Mouse (Mus musculus) liver, embryonic 16.5 days (tissue): ENCODE data around the gene Slco1c1. TPM values are rescaled to one million over a fixed set of nuclear protein-coding genes. Genes with fewer than 3 reads are reported as not detected.

ENCODE experiments used
- ATAC-seq: fragments of 200-750 bp; cut with Nextera tagmentation; 2 replicates; pipeline ENCODE4 v1.8.0; 2017; ENCODE audit warnings: low read depth, mild to moderate bottlenecking, moderate number of reproducible peaks, moderate library complexity
- H3K27ac ChIP-seq: fragments of 300-500 bp; sonication (generic); 2 replicates; pipeline ENCODE4 v1.5.1; 2014; ENCODE audit warnings: mild to moderate bottlenecking, low read length
- H3K27me3 ChIP-seq: fragments of 300-500 bp; sonication (generic); 2 replicates; pipeline ENCODE4 v1.6.1; 2014; ENCODE audit warnings: low read depth, low read length, mixed read lengths; ENCODE audit not compliant: control insufficient read depth, insufficient read depth
- H3K36me3 ChIP-seq: fragments of 300-500 bp; sonication (generic); 2 replicates; pipeline ENCODE4 v1.6.1; 2014; ENCODE audit warnings: mild to moderate bottlenecking; ENCODE audit not compliant: control insufficient read depth, insufficient read depth
- H3K4me1 ChIP-seq: fragments of 300-500 bp; sonication (generic); 2 replicates; pipeline ENCODE4 v1.6.1; 2014; ENCODE audit warnings: low read depth, low read length, mixed read lengths; ENCODE audit not compliant: control insufficient read depth
- H3K4me2 ChIP-seq: fragments of 300-500 bp; sonication (generic); 2 replicates; pipeline ENCODE4 v1.6.1; 2014; ENCODE audit warnings: low read depth, low read length, mixed read lengths
- H3K4me3 ChIP-seq: fragments of 300-500 bp; sonication (generic); 2 replicates; pipeline ENCODE4 v1.5.1; 2014; ENCODE audit warnings: low read depth, mild to moderate bottlenecking, low read length
- H3K9ac ChIP-seq: fragments of 300-500 bp; sonication (generic); 2 replicates; pipeline ENCODE4 v1.6.1; 2014; ENCODE audit warnings: low read depth, low read length
- H3K9me3 ChIP-seq: fragments of 300-500 bp; sonication (generic); replicated peaks from 2 replicates; pipeline ENCODE4 v1.6.1; 2016; ENCODE audit warnings: low read length; ENCODE audit not compliant: control insufficient read depth
- WGBS: fragments of 180-500 bp; shearing (Covaris S2); extraction: QIAGEN DNeasy Blood & Tissue Kit; methylation state at CpG from one replicate; pipeline ENCODE4 v1.1.7; 2014; ENCODE audit not compliant: insufficient replicate concordance; 5-methylcytosine and 5-hydroxymethylcytosine counted together
- polyA plus RNA-seq: library from polyadenylated mRNA; unstranded; fragments of >200 nt; fragmentation: Nextera tagmentation; extraction: Ambion mirVana; gene quantifications from 2 replicates; pipeline ENCODE4 v1.2.1, GENCODE M21; 2015

The Slco1c1 gene
- polyA plus RNA-seq, 1 experiment from 2014 or later: not detected

- no peaks in the 10 kb centered on the region for H3K27me3 ChIP-seq
- H3K9ac ChIP-seq: no peak overlapping the region
- H3K9me3 ChIP-seq: no peaks in the 10 kb centered on the region
- H3K4me2 ChIP-seq: no peak overlapping the region
- WGBS: 37% methylated on average over 2 of the region's 2 CpGs
- no peak for ATAC-seq
- H3K4me3 ChIP-seq: no peak overlapping the region
- H3K27ac ChIP-seq: no peak overlapping the region
- H3K4me1 ChIP-seq: no peaks in the 10 kb centered on the region
- H3K36me3 ChIP-seq: no peaks in the 10 kb centered on the region
Observed at GRCm38 (mm10) chr6:141610702-141611260, 86.6 kb downstream of the Slco1c1 start.

GRCm38 (mm10) chr6:141614017-141614416, 89.8 kb downstream of the Slco1c1 start:
- no peak overlapping the region for H3K4me3 ChIP-seq
- no peak overlapping the region for H3K4me2 ChIP-seq
- no peaks in the 10 kb centered on the region for H3K9me3 ChIP-seq
- H3K27ac ChIP-seq: no peak overlapping the region
- no peaks in the 10 kb centered on the region for H3K4me1 ChIP-seq
- H3K9ac ChIP-seq: no peak overlapping the region
- no peaks in the 10 kb centered on the region for H3K27me3 ChIP-seq
- no peaks in the 10 kb centered on the region for H3K36me3 ChIP-seq
- ATAC-seq: no peak

- no peak overlapping the region for H3K27ac ChIP-seq
- H3K4me3 ChIP-seq: no peak overlapping the region
- no peaks in the 10 kb centered on the region for H3K27me3 ChIP-seq
- H3K4me1 ChIP-seq: no peaks in the 10 kb centered on the region
- H3K9ac ChIP-seq: no peak overlapping the region
- ATAC-seq: peak; percentile 74
- H3K36me3 ChIP-seq: no peaks in the 10 kb centered on the region
- H3K4me2 ChIP-seq: no peak overlapping the region
- WGBS: 55% methylated on average over 3 of the region's 3 CpGs
- H3K9me3 ChIP-seq: no peaks in the 10 kb centered on the region
Observed at GRCm38 (mm10) chr6:141615348-141615747, 91.2 kb downstream of the Slco1c1 start.

Other genes starting within 250 kb of the Slco1c1 start
- gene Slco1b2, start 105.2 kb downstream of the Slco1c1 start, polyA plus RNA-seq: 6.5 and 6.9 TPM in 2 replicates
- gene Gm5724, start 249.4 kb downstream of the Slco1c1 start, polyA plus RNA-seq: not detected in 2 replicates